Mouse (Mus musculus) heart, postnatal 0 days (tissue): ENCODE results near the gene Ncapg2.

ENCODE experiments used
- CTCF ChIP-seq: IDR thresholded peaks from 2 replicates; pipeline ENCODE4 v1.5.1; 2016; ENCODE audit warnings: antibody characterized with exemption, control low read depth, low read depth
- EP300 ChIP-seq: IDR thresholded peaks from 2 replicates; pipeline ENCODE4 v1.6.1; 2016; ENCODE audit warnings: antibody characterized with exemption, low read depth

DNA sequence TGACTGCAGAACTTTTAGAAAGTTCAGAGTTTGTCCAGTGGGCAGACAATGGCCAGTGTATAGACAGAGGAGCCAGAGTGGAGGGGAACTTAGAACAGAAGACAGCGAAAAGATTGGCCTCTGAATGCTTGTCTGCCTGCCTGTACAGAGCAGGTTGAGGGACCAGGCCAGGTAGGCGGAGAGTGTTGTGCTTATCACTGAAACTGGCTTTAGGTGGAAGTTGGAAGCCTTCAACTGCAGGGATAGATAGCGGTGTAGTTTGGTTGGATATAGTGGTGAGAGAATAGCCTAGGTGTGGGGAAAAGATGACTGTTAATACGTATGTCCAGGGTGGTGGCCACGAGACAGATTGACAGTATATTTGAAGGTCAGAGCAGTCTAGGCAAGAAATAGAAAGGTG, 2.7 kb downstream of the Ncapg2 start:
- TF ChIP-seq CTCF, result no peak
- no peak for TF ChIP-seq EP300
